8 mouse cellular contexts compared by ENCODE assay signal in genomic region chr11:106037418-106037751, GRCm38 (mm10). TPM values are rescaled to one million over a fixed set of nuclear protein-coding genes. Genes with fewer than 3 reads are reported as not detected.
DNase-seq lines count a peak whose midpoint lies in the region; ATAC-seq and TF ChIP-seq lines count a peak whose summit lies in the region.

No protein-coding gene starts in this region.

- 0 out of 2 replicates have a peak, but pooled peaks cover 4% of the 10 kb centered on the region for H3K36me3 ChIP-seq in lung, embryonic 14.5 days (ENCODE audit: insufficient read depth)
- H3K36me3 ChIP-seq in forebrain, embryonic 16.5 days (ENCODE audit: control insufficient read depth, insufficient read depth): no peaks in the 10 kb centered on the region

- peak; percentile 64 for DNase-seq in lung, embryonic 14.5 days
- no peak for DNase-seq in lung, postnatal 25 days (ENCODE audit: low spot score)
- peak; percentile 39 for DNase-seq in c-Kit-positive CD71-negative TER-119-negative erythroid progenitor cells, embryonic 14.5 days (ENCODE audit: low read depth)
- DNase-seq in layer of hippocampus, postnatal 10 days (ENCODE audit: low spot score in 2 of 2): peak; percentile 69 to 76
- peak; percentile 47 to 53 for DNase-seq in lung, postnatal 4 days
- peak; percentile 75 for DNase-seq in right cerebral cortex, postnatal 4 days
- DNase-seq in urinary bladder, postnatal 36 days (ENCODE audit: low spot score in 2 of 2): no peak

- peak overlapping the region; percentile 98 for H3K4me3 ChIP-seq in lung, embryonic 14.5 days (ENCODE audit: low read depth, low read length)
- peak overlapping the region; percentile 100 for H3K4me3 ChIP-seq in forebrain, embryonic 16.5 days (replicated peaks; ENCODE audit: low read length)

- no peaks in the 10 kb centered on the region for H3K9me3 ChIP-seq in lung, embryonic 14.5 days (ENCODE audit: low read depth, low read length)
- H3K9me3 ChIP-seq in forebrain, embryonic 16.5 days (ENCODE audit: control insufficient read depth, low read length): no peaks in the 10 kb centered on the region

- peak overlapping the region; percentile 93 for H3K4me2 ChIP-seq in lung, embryonic 14.5 days
- H3K4me2 ChIP-seq in forebrain, embryonic 16.5 days (ENCODE audit: low read length): peak overlapping the region; percentile 92

- 0% methylated on average over 13 of the region's 13 CpGs for WGBS in lung, embryonic 14.5 days
- WGBS in forebrain, embryonic 16.5 days: 0% methylated on average over 13 of the region's 13 CpGs

- peaks cover 7% of the 10 kb centered on the region; the same call in 1 of the 2 replicates for H3K4me1 ChIP-seq in lung, embryonic 14.5 days (ENCODE audit: insufficient read depth)
- peaks cover 33% of the 10 kb centered on the region for H3K4me1 ChIP-seq in forebrain, embryonic 16.5 days (replicated peaks; ENCODE audit: control insufficient read depth, insufficient read depth, low read length)

- peak overlapping the region; percentile 91 for H3K9ac ChIP-seq in lung, embryonic 14.5 days
- peak overlapping the region; percentile 96 for H3K9ac ChIP-seq in forebrain, embryonic 16.5 days (replicated peaks; ENCODE audit: low read depth, low read length)

- H3K27me3 ChIP-seq in lung, embryonic 14.5 days (ENCODE audit: insufficient read depth, low read length): no peaks in the 10 kb centered on the region
- no peaks in the 10 kb centered on the region for H3K27me3 ChIP-seq in forebrain, embryonic 16.5 days (replicated peaks; ENCODE audit: control insufficient read depth, insufficient read depth, low read length)

- ATAC-seq in lung, embryonic 14.5 days (ENCODE audit: insufficient read depth): peak; percentile 1; the same call in 1 of the 2 replicates
- ATAC-seq in forebrain, embryonic 16.5 days: no peak; the same call in 1 of the 2 replicates

- H3K27ac ChIP-seq in lung, embryonic 14.5 days (ENCODE audit: low read depth): peak overlapping the region; percentile 87
- H3K27ac ChIP-seq in forebrain, embryonic 16.5 days (ENCODE audit: low read length): peak overlapping the region; percentile 93

- peak; percentile 17; the same call in 1 of the 2 replicates for TF ChIP-seq CTCF in lung, embryonic 14.5 days (IDR thresholded peaks at IDR 0.05; ENCODE audit: low read depth)

RNA-seq across cellular contexts. Expression of gene Dcaf7, which starts 0.7 kb away (rescaled TPM):
- polyA plus RNA-seq in lung, embryonic 14.5 days (2014; fragmentation: Nextera tagmentation; extraction: Ambion mirVana): 72.5 and 83.8 TPM in 2 replicates
- 136 and 145 TPM in 2 replicates for polyA plus RNA-seq in forebrain, embryonic 16.5 days (2015; fragmentation: Nextera tagmentation; extraction: Ambion mirVana)
- 100 to 1,000 TPM; 184 to 190 TPM for total RNA-seq in layer of hippocampus, postnatal 10 days (2021)

RNA-seq across cellular contexts. Expression of gene Taco1, which starts 28.5 kb away (rescaled TPM):
- 9.5 TPM in 2 replicates for polyA plus RNA-seq in lung, embryonic 14.5 days (2014; fragmentation: Nextera tagmentation; extraction: Ambion mirVana)
- polyA plus RNA-seq in forebrain, embryonic 16.5 days (2015; fragmentation: Nextera tagmentation; extraction: Ambion mirVana): 7.0 and 7.5 TPM in 2 replicates
- total RNA-seq in layer of hippocampus, postnatal 10 days (2021): 10 to 100 TPM; 15.1 to 15.2 TPM

RNA-seq across cellular contexts. Expression of gene Kcnh6, which starts 29.5 kb away (rescaled TPM):
- polyA plus RNA-seq in lung, embryonic 14.5 days (2014; fragmentation: Nextera tagmentation; extraction: Ambion mirVana): 0.31 and 0.39 TPM in 2 replicates
- 0.62 and 0.89 TPM in 2 replicates for polyA plus RNA-seq in forebrain, embryonic 16.5 days (2015; fragmentation: Nextera tagmentation; extraction: Ambion mirVana)
- under 1 TPM; 0.76 to 0.82 TPM for total RNA-seq in layer of hippocampus, postnatal 10 days (2021)

RNA-seq across cellular contexts. Expression of gene Ace3, which starts 42.9 kb away (rescaled TPM):
- not detected in 2 replicates for polyA plus RNA-seq in lung, embryonic 14.5 days (2014; fragmentation: Nextera tagmentation; extraction: Ambion mirVana)
- polyA plus RNA-seq in forebrain, embryonic 16.5 days (2015; fragmentation: Nextera tagmentation; extraction: Ambion mirVana): not detected in 2 replicates
- not detected for total RNA-seq in layer of hippocampus, postnatal 10 days (2021)

RNA-seq across cellular contexts. Expression of gene Map3k3, which starts 47.0 kb away (rescaled TPM):
- polyA plus RNA-seq in lung, embryonic 14.5 days (2014; fragmentation: Nextera tagmentation; extraction: Ambion mirVana): 29.1 and 33.4 TPM in 2 replicates
- polyA plus RNA-seq in forebrain, embryonic 16.5 days (2015; fragmentation: Nextera tagmentation; extraction: Ambion mirVana): 14.7 and 15.6 TPM in 2 replicates
- 10 to 100 TPM; 26.7 to 27.7 TPM for total RNA-seq in layer of hippocampus, postnatal 10 days (2021)

Comparison
In these comparisons a context has a peak if more than half of its experiments do, and no peak if none do; other contexts are left out.
1. DNase-seq: peak in lung, embryonic 14.5 days (single experiment), c-Kit-positive CD71-negative TER-119-negative erythroid progenitor cells, embryonic 14.5 days (single experiment), layer of hippocampus, postnatal 10 days (2 of 2), lung, postnatal 4 days (2 of 2) and right cerebral cortex, postnatal 4 days (single experiment); none in lung, postnatal 25 days (single experiment) and urinary bladder, postnatal 36 days (0 of 2).